Comparison of ENCODE assay signal across 18 mouse cellular contexts in the genomic region with DNA sequence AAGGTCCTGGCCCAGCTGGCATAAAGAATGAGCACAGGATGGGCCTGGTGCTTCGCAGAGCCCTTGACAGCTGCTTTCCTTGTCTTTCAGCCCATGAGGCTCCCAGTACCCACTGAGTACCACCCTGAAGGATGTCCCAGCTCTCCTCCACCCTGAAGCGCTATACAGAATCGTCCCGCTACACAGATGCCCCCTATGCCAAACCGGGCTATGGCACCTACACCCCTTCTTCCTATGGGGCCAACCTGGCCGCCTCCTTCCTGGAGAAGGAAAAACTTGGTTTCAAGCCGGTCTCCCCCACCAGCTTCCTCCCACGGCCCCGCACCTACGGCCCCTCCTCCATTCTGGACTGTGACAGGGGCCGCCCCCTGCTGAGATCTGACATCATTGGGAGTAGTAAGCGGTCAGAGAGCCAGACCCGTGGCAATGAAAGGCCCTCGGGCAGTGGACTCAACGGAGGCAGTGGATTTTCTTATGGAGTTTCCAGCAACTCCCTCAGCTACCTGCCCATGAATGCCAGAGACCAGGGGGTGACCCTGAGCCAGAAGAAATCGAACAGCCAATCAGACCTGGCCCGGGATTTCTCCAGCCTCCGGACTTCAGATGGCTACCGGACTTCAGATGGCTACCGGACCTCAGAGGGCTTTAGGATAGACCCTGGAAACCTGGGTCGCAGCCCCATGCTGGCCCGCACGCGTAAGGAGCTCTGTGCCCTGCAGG. TPM values are rescaled to one million over a fixed set of nuclear protein-coding genes. Genes with fewer than 3 reads are reported as not detected.
DNase-seq lines count a peak whose midpoint lies in the region; ATAC-seq lines count a peak whose summit lies in the region.
"Had no signal": no experiment of that assay in that cellular context is flagged by ENCODE, and none has a peak within 500 bp of the region (broad histone marks: within the 10 kb centered on the region; RNA-seq: fewer than 3 reads in every experiment).

No protein-coding gene starts in this region.

- H3K27ac ChIP-seq in forebrain, embryonic 10.5 days: 0 out of 2 replicates have a peak overlapping the region, but pooled peaks have one; percentile 18
- no peak overlapping the region for H3K27ac ChIP-seq in forebrain, embryonic 13.5 days
- no peak overlapping the region for H3K27ac ChIP-seq in hindbrain, embryonic 13.5 days
- H3K27ac ChIP-seq: embryonic facial prominence, embryonic 12.5 days; hindbrain, embryonic 15.5 days; macrophage had no signal

- no peak overlapping the region for H3K4me2 ChIP-seq in forebrain, embryonic 13.5 days
- no peak overlapping the region for H3K4me2 ChIP-seq in hindbrain, embryonic 13.5 days
- H3K4me2 ChIP-seq: embryonic facial prominence, embryonic 12.5 days; hindbrain, embryonic 15.5 days had no signal

- no peaks in the 10 kb centered on the region for H3K36me3 ChIP-seq in forebrain, embryonic 10.5 days (replicated peaks)
- no peaks in the 10 kb centered on the region for H3K36me3 ChIP-seq in forebrain, embryonic 13.5 days (ENCODE audit: poor library complexity, severe bottlenecking)
- H3K36me3 ChIP-seq in hindbrain, embryonic 13.5 days: no peaks in the 10 kb centered on the region
- H3K36me3 ChIP-seq: embryonic facial prominence, embryonic 12.5 days; hindbrain, embryonic 15.5 days had no signal

- H3K9ac ChIP-seq in forebrain, embryonic 13.5 days: no peak overlapping the region
- no peak overlapping the region for H3K9ac ChIP-seq in hindbrain, embryonic 13.5 days
- H3K9ac ChIP-seq: embryonic facial prominence, embryonic 12.5 days; hindbrain, embryonic 15.5 days had no signal

- no peak overlapping the region for H3K4me3 ChIP-seq in forebrain, embryonic 10.5 days
- no peak overlapping the region for H3K4me3 ChIP-seq in forebrain, embryonic 13.5 days
- no peak overlapping the region for H3K4me3 ChIP-seq in hindbrain, embryonic 13.5 days
- H3K4me3 ChIP-seq: embryonic facial prominence, embryonic 12.5 days; hindbrain, embryonic 15.5 days had no signal

- no peak for DNase-seq in forebrain, embryonic 10.5 days (ENCODE audit: extremely low spot score, low spot score)
- DNase-seq in kidney, adult 11 months: peak; percentile 54
- DNase-seq in kidney, postnatal 14 days: no peak
- DNase-seq in cerebellum, postnatal 25 days: peak; percentile 34 to 67
- peak; percentile 44 for DNase-seq in kidney, postnatal 10 days
- no peak for DNase-seq in retina, postnatal 1 day
- DNase-seq: B cell, adult 2 months; liver; lung, adult 2 months had no signal

- WGBS in forebrain, embryonic 10.5 days: 71% methylated on average over 24 of the region's 24 CpGs
- WGBS in forebrain, embryonic 13.5 days: 73% methylated on average over 24 of the region's 24 CpGs
- 71% methylated on average over 24 of the region's 24 CpGs for WGBS in hindbrain, embryonic 13.5 days

- peaks cover 77% of the 10 kb centered on the region for H3K4me1 ChIP-seq in forebrain, embryonic 10.5 days
- peaks cover 42% of the 10 kb centered on the region for H3K4me1 ChIP-seq in forebrain, embryonic 13.5 days
- H3K4me1 ChIP-seq in hindbrain, embryonic 13.5 days (replicated peaks): peaks cover 65% of the 10 kb centered on the region

- H3K9me3 ChIP-seq in forebrain, embryonic 10.5 days: no peaks in the 10 kb centered on the region
- H3K9me3 ChIP-seq in forebrain, embryonic 13.5 days (replicated peaks): no peaks in the 10 kb centered on the region
- no peaks in the 10 kb centered on the region for H3K9me3 ChIP-seq in hindbrain, embryonic 13.5 days
- H3K9me3 ChIP-seq: embryonic facial prominence, embryonic 12.5 days; hindbrain, embryonic 15.5 days had no signal

- ATAC-seq in forebrain, embryonic 13.5 days: no peak
- no peak for ATAC-seq in hindbrain, embryonic 13.5 days (ENCODE audit: low FRiP score)
- ATAC-seq: intestine, postnatal 0 days; midbrain, embryonic 16.5 days had no signal

- peaks cover 70% of the 10 kb centered on the region for H3K27me3 ChIP-seq in forebrain, embryonic 10.5 days (ENCODE audit: poor library complexity, severe bottlenecking)
- H3K27me3 ChIP-seq in forebrain, embryonic 13.5 days: no peaks in the 10 kb centered on the region
- H3K27me3 ChIP-seq in hindbrain, embryonic 13.5 days: no peaks in the 10 kb centered on the region
- H3K27me3 ChIP-seq: hindbrain, embryonic 15.5 days had no signal

RNA-seq across cellular contexts. Expression of gene Usp2, which starts 8.6 kb away (rescaled TPM):
- polyA plus RNA-seq in forebrain, embryonic 10.5 days (2016; fragmentation: Nextera tagmentation; extraction: Ambion mirVana): 12.7 and 12.9 TPM in 2 replicates
- 7.1 and 8.6 TPM in 2 replicates for polyA plus RNA-seq in forebrain, embryonic 13.5 days (2015; fragmentation: Nextera tagmentation; extraction: Ambion mirVana)
- 8.1 and 12.2 TPM in 2 replicates for polyA plus RNA-seq in hindbrain, embryonic 13.5 days (2015; fragmentation: Nextera tagmentation; extraction: Ambion mirVana)

RNA-seq across cellular contexts. Expression of gene Mfrp, which starts 26.1 kb away (rescaled TPM):
- polyA plus RNA-seq in forebrain, embryonic 10.5 days (2016; fragmentation: Nextera tagmentation; extraction: Ambion mirVana): 0.15 and 0.26 TPM in 2 replicates
- polyA plus RNA-seq in forebrain, embryonic 13.5 days (2015; fragmentation: Nextera tagmentation; extraction: Ambion mirVana): 0.06 and 0.23 TPM in 2 replicates
- polyA plus RNA-seq in hindbrain, embryonic 13.5 days (2015; fragmentation: Nextera tagmentation; extraction: Ambion mirVana): 0.22 TPM in 1 of 2 replicates, not detected in the other
- polyA plus RNA-seq: heart, embryonic 14.5 days; macrophage; thymus, postnatal 0 days had no signal

RNA-seq across cellular contexts. Expression of gene C1qtnf5, which starts 31.6 kb away (rescaled TPM):
- polyA plus RNA-seq in forebrain, embryonic 10.5 days (2016; fragmentation: Nextera tagmentation; extraction: Ambion mirVana): not detected in 2 replicates
- polyA plus RNA-seq in forebrain, embryonic 13.5 days (2015; fragmentation: Nextera tagmentation; extraction: Ambion mirVana): 1.0 and 1.2 TPM in 2 replicates
- polyA plus RNA-seq in hindbrain, embryonic 13.5 days (2015; fragmentation: Nextera tagmentation; extraction: Ambion mirVana): 3.2 and 5.3 TPM in 2 replicates
- polyA plus RNA-seq: macrophage had no signal

RNA-seq across cellular contexts. Expression of gene Thy1, which starts 32.3 kb away (rescaled TPM):
- polyA plus RNA-seq in forebrain, embryonic 10.5 days (2016; fragmentation: Nextera tagmentation; extraction: Ambion mirVana): not detected in 2 replicates
- 0.31 and 0.98 TPM in 2 replicates for polyA plus RNA-seq in forebrain, embryonic 13.5 days (2015; fragmentation: Nextera tagmentation; extraction: Ambion mirVana)
- polyA plus RNA-seq in hindbrain, embryonic 13.5 days (2015; fragmentation: Nextera tagmentation; extraction: Ambion mirVana): 0.27 and 0.55 TPM in 2 replicates

RNA-seq across cellular contexts. Expression of gene Gm49380, which starts 37.9 kb away (rescaled TPM):
- polyA plus RNA-seq in forebrain, embryonic 10.5 days (2016; fragmentation: Nextera tagmentation; extraction: Ambion mirVana): 0.06 and 0.36 TPM in 2 replicates
- polyA plus RNA-seq in forebrain, embryonic 13.5 days (2015; fragmentation: Nextera tagmentation; extraction: Ambion mirVana): 0.19 TPM in 1 of 2 replicates, not detected in the other
- polyA plus RNA-seq in hindbrain, embryonic 13.5 days (2015; fragmentation: Nextera tagmentation; extraction: Ambion mirVana): 0.12 and 0.49 TPM in 2 replicates
- polyA plus RNA-seq: hindbrain, embryonic 15.5 days; intestine, postnatal 0 days; lung, adult 2 months had no signal

Comparison
In these comparisons a context has a peak if more than half of its experiments do, and no peak if none do; other contexts are left out.
1. DNase-seq: peak in kidney, adult 11 months (single experiment), cerebellum, postnatal 25 days (2 of 2) and kidney, postnatal 10 days (single experiment); none in forebrain, embryonic 10.5 days (single experiment), kidney, postnatal 14 days (single experiment) and retina, postnatal 1 day (single experiment).